In the genomic region with DNA sequence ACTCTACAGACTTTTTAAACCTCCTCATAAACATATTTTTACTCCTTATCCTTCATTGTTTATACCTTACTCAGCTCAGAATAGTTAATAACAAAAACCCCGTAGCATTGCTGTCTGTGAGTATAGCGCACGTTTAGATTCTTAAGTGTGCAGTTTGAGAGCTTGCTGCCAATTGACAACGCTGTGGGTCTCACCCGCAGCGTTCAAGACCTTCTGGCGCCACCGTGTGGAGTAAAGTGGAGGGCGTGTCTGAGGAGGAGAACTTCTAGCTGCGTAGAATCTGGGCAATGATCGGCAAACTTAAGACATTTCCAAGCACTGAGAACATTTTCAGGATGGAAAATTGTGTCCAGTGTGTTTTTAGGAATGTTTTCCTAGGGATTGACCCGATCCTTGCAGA, we compare ENCODE assay signal across 8 mouse cellular contexts.
DNase-seq lines count a peak whose midpoint lies in the region; TF ChIP-seq lines count a peak whose summit lies in the region.

No protein-coding gene starts in this region.

- H3K36me3 ChIP-seq in E14TG2a.4 (ENCODE audit: insufficient read depth, low read length), result no peaks in the 10 kb centered on the region

- WGBS in bone marrow, adult 2 months, result 4% methylated on average over 12 of the region's 12 CpGs

- TF ChIP-seq CTCF in E14TG2a.4 (conservative IDR thresholded peaks at IDR 0.05; ENCODE audit: low read length), result peak; percentile 64
- TF ChIP-seq CTCF in bone marrow, adult 2 months (IDR thresholded peaks at IDR 0.05; ENCODE audit: control insufficient read depth, insufficient read depth, low read length), result peak; percentile 85
- peak; percentile 90 for TF ChIP-seq CTCF in embryonic fibroblast, embryonic 13.5 days (IDR thresholded peaks at IDR 0.05; ENCODE audit: borderline replicate concordance, insufficient read depth, low read length)

- no peaks in the 10 kb centered on the region for H3K9me3 ChIP-seq in E14TG2a.4 (ENCODE audit: low read length)

- peak; percentile 84 to 92 for DNase-seq in heart, postnatal 14 days
- DNase-seq in layer of hippocampus, adult 8-10 months (ENCODE audit: low spot score in 2 of 2), result peak; percentile 59 to 79
- peak; percentile 92 for DNase-seq in lung, postnatal 14 days
- DNase-seq in retina, embryonic 14.5 days (ENCODE audit: low spot score), result peak; percentile 85
- peak; percentile 72 for DNase-seq in thymus, postnatal 25 days

- peaks cover 24% of the 10 kb centered on the region for H3K27me3 ChIP-seq in E14TG2a.4 (ENCODE audit: insufficient read depth, low read length)

- no peak for TF ChIP-seq POLR2A in bone marrow, adult 2 months (IDR thresholded peaks at IDR 0.05; ENCODE audit: borderline replicate concordance, control insufficient read depth, low read depth, low read length)
- no peak for TF ChIP-seq POLR2A in embryonic fibroblast, embryonic 13.5 days (IDR thresholded peaks at IDR 0.05; ENCODE audit: low read depth, low read length)

- H3K4me3 ChIP-seq in E14TG2a.4 (replicated peaks; ENCODE audit: low read length), result no peak overlapping the region
- H3K4me3 ChIP-seq in bone marrow, adult 2 months (replicated peaks; ENCODE audit: control insufficient read depth, low read depth, low read length), result no peak overlapping the region
- H3K4me3 ChIP-seq in embryonic fibroblast, embryonic 13.5 days (ENCODE audit: insufficient read depth, low read length), result no peak overlapping the region

- H3K27ac ChIP-seq in bone marrow, adult 2 months (ENCODE audit: control insufficient read depth, insufficient read depth, low read depth, low read length, poor library complexity), result no peak overlapping the region
- H3K27ac ChIP-seq in embryonic fibroblast, embryonic 13.5 days (ENCODE audit: insufficient read depth, low read length), result no peak overlapping the region

- no peaks in the 10 kb centered on the region for H3K4me1 ChIP-seq in E14TG2a.4 (replicated peaks; ENCODE audit: low read depth, low read length)
- H3K4me1 ChIP-seq in bone marrow, adult 2 months (ENCODE audit: control insufficient read depth, insufficient read depth, low read length), result no peaks in the 10 kb centered on the region
- H3K4me1 ChIP-seq in embryonic fibroblast, embryonic 13.5 days (ENCODE audit: control insufficient read depth, insufficient read depth, low read length), result no peaks in the 10 kb centered on the region

- intact Hi-C loops in heart, postnatal 14 days (cut with DNase I), result loop anchor here (2.0 to 10.0 kb wide), 6 partner anchors 62 to 730 kb away; a partner anchor contains a TSS
